Mouse (Mus musculus): ENCODE measurements around the gene Nadk2.

Gene Nadk2

DNA sequence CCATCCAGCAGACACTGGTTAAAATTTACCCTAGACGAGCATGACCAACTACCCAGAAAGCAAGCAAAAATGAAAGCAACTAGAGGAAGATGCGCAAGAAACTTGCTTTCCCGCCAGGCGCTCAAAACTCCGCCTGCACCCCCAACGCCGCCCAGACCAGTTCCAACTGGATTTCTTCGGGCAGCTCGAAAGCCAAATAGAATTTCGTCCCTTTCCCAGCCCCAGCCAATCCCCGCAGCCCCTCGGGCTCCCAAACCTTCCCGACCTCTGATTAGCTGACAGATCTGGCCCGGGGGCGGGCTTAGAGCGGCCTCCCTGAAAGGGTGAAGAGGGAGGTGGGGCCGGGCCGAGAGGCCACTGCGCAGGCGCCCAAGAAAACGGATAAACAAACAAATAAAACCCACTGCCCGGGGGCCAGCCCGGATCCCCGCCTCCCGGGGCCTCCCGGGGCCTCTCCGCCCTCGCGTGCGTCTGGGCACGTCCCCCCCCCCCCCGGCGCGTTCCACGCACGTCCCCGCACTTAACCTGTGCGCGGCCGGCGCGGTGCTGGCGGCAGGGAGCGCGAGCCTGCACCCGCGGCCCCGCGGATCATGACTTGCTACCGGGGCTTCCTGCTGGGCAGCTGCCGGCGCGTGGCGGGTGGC, at the start of gene Nadk2:
Gene Nadk2 (plus strand): TSS at position 349 of the 644 bp plus-strand sequence.
- peak; percentile 97 for DNase-seq (ENCODE audit: low spot score in 2 of 2)

DNA sequence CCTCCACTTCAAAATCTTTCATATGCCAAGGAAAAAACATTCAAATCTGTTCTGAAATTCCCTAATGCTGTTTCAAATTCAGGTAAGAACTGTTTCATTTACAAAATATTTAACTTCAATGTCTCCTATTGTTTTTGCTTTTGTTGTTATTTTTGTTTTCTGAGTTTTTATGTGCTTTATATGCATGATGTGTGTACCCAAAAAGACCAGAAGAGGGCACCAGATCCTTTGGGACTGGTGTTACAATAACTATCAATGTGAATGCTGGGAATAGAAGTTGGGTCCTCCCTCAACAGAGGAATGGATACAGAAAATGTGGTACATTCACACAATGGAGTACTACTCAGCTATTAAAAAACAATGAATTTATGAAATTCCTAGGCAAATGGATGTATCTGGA, 15.4 kb upstream of the Nadk2 start:
- no peak for DNase-seq (ENCODE audit: low spot score in 2 of 2)

DNA sequence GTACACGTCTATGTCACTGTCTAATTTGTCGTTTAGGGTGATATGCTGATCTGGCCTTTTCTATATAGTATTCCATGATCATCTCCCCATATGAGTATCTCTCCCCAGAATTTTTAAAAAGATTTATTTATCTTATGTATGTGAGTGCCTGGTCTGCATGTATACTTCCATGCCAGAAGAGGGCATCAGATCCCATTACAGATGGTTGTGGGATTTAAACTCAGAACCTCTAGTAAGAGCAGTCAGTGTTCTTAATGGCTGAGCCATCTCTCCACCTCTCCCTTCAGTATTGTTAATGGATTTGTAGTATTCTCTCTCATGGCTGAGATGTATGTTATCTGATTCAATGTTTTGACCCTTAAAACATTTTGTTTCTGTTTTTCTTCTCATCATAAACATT, 11.2 kb upstream of the Nadk2 start:
- DNase-seq (ENCODE audit: low spot score in 2 of 2), result no peak

DNA sequence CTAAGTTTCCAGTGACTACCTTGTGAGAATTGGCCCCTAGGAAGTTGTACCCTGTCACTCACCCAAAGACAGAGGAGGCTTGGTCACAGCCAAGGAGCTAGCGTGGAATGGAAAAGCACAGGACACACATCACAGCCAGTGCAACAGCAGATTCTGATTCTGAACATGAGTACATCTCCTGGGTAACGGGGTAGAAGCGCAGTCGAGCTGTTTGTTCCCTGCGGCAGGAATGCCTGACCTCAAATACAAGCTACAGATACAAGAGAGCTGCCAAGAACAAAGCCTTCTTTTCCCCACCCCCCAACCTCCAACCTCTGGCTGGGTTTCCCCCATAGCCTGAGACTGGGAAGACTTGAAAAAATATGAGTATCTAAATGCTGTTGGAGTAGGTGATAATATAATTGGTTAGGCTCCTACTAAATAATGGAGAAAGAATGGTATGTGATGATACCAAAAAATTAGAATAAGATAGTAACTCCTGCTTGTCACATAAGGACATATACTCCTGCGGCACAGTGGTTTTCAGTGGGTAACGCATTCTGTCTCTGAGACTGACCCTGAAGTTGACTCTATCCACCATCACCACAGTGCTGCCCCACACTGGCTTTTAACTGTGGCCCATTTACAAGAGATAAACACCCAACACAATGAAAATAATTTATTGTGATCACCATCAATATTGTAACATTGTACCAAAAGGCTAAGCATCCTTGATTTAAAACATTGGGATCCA, 9.7 kb upstream of the Nadk2 start:
- DNase-seq (ENCODE audit: low spot score in 2 of 2), result no peak

DNA sequence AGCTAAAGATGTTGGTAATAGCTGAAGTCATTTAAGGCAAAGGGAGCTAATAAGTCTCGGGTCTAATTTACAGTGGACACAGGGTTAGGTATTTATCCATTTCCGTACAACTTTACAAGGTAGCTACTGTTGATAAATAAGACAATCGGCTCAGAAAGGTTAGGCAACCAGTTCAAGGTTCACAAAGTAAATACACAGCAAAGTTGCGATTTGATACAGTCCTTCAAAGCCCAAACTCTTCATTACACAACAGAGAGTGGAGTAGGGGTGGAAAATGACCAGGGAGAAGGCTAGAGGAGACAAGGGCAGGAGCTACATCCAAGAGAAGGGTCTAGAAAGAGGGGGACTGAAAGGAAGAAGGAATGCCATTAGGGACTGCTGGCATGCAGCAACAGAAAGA, 2.2 kb upstream of the Nadk2 start:
- DNase-seq (ENCODE audit: low spot score in 2 of 2), result no peak

DNA sequence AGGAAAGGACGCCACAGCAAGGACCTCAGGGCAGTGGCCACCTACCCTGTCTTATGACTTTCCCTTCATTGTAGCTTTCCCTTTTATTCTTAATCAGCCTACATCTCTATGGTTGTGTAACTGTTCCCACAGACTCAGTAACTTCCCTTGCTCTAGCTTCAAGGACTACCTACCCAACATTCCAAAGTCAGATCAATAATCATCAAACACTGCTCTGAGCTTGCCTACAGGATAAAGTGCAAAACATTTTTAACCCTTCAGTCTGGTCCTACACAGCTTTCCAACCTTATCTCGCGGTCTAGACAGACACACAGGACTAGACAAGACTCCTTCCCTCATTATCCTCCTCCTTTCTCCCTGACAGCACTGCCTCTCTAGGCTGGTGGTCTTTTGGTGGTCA, 707 bp upstream of the Nadk2 start:
- no peak for DNase-seq (ENCODE audit: low spot score in 2 of 2)

DNA sequence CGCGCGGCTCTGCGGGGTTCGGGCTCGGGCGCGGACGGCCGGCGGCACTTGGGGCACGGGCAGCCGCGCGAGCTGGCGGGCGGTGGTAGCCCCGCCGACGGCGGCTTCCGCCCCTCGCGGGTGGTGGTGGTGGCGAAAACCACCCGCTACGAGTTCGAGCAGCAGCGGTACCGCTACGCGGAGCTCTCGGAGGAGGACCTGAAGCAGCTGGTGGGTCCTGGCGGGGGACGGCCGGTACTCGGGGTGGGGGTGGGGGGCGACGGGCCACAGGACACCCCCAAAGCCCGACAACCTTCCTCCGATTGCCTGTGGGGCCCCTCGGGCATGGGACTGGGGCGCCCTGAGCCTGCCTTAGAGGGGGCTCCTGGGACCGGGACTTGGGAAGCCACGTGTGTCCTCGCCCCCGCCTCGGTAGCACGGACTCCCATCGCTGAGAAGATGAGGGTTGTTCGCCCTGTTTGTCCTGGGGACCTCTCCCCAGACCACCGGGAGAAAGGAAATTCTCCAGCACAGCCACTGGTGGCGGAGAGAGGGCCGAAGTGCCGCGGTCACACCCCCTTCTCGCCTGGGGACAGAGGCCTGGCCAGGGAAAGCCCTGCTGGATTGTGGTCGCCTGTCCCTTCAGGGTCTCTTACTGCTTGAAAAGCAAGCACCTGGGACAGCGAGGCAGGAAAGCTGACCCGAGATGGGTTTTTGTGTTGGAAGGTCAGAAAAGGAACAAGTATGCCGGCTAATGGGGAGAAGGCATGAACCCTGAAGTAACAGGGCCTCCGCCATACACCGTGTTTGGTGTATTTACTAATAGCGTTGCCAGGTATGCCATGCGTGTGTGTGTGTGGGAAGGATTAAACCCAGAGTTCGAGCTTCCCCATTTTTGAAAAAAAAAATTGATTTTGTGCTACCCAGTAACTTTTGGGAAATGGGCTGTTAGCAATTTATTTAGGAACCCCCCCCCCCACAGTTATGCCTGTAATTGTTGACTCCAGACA, 790 bp downstream of the Nadk2 start:
- DNase-seq (ENCODE audit: low spot score in 2 of 2), result peak; percentile 17 to 22

DNA sequence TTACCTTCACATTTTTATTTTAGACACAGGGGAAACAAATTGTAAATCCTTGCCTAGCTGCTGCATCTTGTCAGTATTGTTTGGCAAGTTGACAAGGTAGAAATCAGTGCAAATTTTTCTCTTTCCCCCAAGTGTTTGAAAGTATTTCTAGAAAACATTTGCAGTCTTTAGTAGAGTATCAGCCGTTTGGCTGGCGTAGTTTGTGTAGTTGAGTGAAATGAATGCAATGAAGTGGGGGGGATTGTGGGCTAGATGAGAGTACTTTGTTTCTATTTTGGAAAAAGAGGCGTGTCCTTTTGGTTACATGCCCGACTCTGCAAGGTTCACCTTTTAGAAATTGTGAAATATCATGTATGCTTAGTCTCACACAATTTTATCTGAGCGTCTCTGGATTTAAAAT, 1.6 kb downstream of the Nadk2 start:
- DNase-seq (ENCODE audit: low spot score in 2 of 2), result no peak

DNA sequence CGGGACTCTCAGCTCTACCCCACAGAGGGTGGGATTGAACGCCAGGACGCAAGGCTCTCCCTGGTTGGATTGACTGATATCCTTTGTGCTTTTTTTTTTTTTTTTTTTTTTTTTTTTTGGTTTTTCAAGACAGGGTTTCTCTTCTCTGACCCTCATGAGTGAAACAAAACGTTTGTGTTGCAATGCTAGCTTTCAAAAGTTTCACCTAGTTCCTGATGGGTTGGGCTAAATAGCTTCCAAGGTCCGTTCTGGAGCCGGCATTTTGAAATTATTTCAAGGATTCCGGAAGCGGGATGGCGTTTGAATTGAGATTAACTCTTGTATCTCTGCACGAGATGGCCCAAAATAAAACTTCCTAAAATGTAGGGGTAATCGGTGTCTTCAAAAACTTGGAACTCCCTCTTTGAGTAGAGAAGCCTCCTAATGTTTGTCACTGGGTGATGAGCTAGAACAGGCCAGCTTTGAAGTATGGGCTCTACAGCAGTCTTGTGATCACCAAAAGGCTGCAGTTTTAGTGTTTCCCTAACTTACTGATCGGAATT, 2.1 kb downstream of the Nadk2 start:
- no peak for DNase-seq (ENCODE audit: low spot score in 2 of 2)

DNA sequence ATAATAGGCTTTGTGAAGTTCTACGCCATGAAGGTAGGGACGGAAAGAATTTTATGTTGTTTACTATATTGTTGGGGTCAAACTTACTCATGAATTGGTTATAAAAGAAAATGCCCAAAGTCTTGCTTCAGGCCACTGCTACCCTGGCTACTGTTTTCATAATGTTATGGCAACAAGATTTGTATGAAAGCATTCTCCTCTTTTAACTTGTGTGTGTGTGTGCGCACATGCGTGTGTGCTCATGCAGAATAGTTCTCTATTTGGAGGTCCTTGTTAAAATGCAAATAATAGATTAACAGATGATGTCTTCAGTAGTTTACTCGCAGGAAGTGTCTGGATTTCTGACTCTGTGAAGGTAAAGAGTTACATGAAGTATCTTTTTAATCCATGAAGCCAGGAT, 2.6 kb downstream of the Nadk2 start:
- no peak for DNase-seq (ENCODE audit: low spot score in 2 of 2)

DNA sequence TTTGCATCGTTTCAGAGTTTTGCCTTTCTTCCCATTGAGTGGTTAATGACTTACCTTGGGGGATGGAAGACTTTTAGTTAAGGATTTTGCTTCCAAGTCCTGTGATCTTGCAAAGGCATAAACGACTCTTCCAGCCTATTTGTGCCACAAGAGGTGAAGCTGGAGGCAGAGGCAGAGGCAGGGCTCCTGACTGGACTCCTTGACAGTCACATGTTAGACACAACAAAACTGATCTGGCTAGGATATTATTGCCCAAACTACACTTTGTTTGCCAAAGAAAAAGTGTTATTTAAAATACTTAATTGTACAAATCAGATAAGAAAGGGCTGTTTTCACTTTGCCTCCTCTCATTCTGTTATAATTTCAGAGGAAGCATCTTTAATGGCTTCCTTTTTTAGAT, 3.1 kb downstream of the Nadk2 start:
- DNase-seq (ENCODE audit: low spot score in 2 of 2), result no peak

DNA sequence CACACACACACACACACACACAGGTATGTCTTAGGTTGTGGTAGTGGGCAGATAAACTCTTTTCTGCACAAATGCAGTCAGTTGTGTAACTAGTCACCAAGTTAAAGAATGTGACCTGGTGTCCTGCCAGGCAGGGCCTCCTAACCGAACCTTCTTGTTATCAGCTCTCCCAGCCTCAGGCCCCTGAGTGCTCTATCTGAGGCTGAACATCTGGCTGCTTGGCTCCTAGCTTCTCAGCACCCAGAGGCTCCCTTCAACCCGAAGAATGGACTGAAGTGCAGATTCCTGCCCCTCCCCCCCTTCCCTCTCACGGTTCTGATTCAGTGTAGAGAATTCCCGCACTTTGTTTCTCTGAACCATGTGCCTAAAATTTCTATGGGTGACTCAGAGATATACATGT, 3.6 kb downstream of the Nadk2 start:
- no peak for DNase-seq (ENCODE audit: low spot score in 2 of 2)

DNA sequence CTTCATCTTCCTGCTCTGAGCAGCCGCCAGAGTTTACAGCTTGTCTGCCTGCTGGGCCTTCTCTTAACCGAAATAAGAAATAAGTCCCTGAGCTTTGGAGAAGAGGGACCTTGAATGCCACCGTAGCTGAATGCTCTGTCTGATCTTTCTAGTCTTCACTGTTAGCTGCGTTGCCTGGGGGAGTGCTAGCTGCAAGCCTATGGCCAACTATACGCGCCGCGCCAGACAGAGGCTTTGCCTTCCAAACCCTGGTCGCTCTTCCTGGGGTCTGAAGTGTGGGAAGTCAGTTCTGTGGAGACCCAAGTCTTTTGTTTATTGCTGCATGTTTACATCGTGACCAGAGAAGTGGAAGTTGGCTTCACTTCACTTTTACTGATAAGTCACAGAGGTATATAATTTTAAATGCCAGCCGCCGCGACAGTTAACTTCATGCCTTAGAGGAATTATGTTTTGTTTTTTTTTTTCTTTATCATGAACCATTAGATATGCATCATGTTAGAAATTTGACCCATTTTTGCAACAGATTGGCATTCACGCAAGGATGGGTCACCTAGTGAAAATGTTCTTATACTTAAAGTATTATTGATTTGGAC, 4.6 kb downstream of the Nadk2 start:
- no peak for DNase-seq (ENCODE audit: low spot score in 2 of 2)

DNA sequence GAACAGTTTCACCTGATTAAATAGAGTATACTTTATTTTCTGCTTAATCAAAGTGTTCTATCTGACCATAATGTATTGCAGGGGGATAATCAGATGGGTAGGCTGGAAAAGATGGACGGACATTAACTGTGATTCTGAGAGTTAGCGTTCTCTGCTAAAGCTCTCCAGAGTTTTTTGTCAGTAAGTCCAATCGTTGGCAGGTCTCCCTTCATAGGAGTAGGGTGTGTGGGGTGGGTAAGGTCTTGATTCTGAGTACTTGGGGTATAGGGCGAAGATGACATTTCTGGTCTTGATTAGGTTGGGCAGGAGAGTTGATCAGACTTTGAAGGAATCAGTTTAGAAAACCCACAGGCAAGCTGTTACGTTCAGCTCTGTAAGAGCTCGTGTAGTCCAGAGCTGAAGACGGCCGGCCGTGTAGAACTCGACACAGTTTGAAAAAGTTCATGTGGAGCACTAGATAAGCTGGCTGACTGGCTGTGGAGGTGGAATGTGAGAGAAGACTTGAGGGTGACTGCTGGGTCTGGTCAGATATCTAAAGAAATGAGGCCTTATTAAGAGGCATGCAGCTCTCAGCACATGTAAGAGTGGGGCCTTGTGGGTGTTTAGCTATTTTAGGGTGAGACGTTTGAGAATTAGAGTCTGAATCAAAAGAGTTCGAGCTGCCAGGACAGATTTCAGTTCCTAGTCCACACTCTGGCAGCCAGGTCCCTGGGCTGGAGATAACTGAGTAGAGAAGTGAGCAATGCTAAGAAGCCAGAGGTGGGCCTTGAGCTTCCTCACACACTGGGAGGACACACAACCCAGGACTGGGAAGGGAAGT, 7.6 kb downstream of the Nadk2 start:
- DNase-seq (ENCODE audit: low spot score in 2 of 2), result no peak

DNA sequence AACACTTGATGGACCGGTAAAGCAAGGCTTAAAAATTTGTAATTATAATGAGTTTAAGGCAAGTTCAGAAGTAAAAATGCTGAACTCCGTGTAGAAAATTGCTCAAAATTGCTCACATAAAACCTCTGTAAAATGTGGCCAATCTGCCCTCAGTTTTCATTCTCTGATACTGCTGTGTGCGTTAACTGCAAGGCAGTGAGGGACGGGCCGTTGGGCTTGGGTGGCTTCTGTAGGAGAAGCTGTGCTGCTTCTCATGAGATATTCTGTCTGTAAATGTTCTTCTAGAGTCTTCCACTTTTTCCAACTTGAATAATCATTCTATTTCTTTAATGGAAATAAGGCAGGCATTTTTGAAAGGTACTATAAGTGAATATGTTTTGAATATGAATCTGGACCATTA, 8.6 kb downstream of the Nadk2 start:
- DNase-seq (ENCODE audit: low spot score in 2 of 2), result no peak

DNA sequence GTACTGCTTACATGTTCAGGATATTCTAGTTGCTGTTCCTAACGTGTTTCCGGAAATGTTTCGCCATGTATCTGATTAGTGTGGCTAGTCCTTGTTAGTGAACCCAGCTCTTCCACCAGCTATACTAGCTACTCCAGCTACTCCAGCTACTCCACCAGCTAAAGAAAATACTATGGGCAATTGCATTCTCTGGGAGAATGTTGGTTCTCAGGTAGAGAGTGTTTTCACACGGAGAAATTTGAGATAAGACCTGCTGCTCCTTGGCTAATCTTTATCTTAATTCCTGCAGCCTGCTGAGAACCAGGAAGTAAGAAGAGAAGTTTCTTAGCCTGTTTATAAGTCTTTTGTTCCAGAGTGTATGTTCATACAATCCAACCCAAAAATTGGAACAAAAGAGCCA, 9.1 kb downstream of the Nadk2 start:
- DNase-seq (ENCODE audit: low spot score in 2 of 2), result no peak

DNA sequence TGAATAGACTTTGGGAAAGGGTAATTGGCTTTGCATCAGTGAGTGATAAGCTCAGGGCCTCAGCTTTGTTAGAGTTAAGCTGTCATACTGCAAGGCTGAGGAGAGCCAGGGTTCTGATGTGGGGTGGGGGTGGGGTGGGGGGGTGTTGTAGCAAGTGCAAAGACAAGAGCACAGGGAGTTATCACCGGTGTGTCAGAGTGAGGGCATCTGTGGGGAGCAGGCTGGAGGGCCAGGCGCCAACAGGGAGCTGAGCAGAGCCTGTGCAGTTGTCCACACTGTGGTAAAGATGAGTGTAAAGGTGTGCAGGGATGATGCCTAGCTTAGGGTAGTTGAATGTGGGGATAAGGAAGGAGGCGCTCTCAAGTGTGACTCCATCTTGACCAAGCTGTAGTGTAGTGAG, 10.2 kb downstream of the Nadk2 start:
- DNase-seq (ENCODE audit: low spot score in 2 of 2), result no peak

DNA sequence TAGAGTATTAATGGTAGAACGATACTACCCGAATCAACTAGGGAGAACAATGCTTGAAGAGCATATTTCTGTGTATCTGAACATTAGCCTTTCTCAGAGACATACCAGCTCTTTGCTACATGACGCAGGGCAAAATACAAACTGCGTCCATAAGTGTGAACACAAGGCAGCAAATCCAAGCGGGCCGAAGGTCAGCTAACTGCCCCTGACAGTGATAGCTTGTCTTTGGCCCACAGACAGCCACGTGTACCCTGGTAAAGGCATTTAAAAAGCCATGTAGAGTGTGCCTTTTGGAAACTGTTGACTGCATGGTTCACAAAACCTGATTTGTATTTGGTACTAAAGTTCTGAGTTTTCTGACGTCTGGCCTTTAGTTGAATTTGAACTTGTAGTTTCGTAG, 11.7 kb downstream of the Nadk2 start:
- DNase-seq (ENCODE audit: low spot score in 2 of 2), result no peak

DNA sequence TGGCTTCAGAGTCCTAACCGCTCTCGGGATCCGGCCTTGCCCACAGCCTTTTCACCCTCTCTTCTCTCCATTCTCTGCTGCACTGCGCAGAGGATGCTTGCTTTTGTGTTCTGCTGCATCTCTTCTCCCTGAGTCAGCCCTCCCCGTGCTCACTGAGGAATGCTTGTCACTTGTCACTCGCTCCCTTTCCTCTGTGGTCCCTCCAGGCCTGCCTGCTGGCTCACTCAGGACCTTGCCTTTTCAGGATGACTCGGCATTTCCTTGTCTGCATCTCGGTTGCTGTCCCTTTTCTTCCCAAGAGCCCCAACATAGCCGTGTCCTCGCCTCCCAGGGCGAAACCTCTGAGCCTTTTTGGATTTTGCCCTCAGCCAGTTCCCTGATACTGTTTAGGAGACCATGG, 15.8 kb downstream of the Nadk2 start:
- DNase-seq (ENCODE audit: low spot score in 2 of 2), result no peak

DNA sequence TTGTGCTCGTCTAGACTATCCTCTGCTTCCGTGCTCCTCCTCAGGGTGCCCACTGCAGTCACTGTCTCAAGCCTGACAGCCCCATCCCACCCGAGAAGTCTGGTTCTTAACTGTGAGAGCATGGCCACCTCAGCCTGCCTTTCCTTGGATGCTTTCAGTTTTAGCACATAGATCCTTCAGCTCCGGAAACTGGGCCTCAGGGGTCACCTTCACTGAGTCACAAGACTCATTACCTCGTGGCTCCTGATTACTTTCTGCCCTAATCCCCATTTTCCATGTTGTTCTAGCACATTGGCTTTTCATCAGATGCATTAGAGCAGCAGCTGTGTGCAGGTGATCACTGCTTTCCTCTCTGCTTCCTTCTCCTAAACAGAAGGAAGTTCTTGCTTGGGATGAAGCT, 16.4 kb downstream of the Nadk2 start:
- DNase-seq (ENCODE audit: low spot score in 2 of 2), result no peak

Data from natural killer cell, adult 2 months (primary cell).